Mouse (Mus musculus) mesoderm, embryonic 11.5 days (tissue): ENCODE results near the gene AI413582.

Experiments used
- DNase-seq: peaks from one replicate; pipeline ENCODE4 v3.0.0-alpha.2; 2012; ENCODE audit warnings: low read depth, low spot score

AI413582 gene

GRCm38 (mm10) chr17:27518700-27519595, 46.6 kb downstream of the AI413582 start:
- DNase-seq: no peak

GRCm38 (mm10) chr17:27518296-27518695, 47.3 kb downstream of the AI413582 start:
- no peak for DNase-seq

DNA sequence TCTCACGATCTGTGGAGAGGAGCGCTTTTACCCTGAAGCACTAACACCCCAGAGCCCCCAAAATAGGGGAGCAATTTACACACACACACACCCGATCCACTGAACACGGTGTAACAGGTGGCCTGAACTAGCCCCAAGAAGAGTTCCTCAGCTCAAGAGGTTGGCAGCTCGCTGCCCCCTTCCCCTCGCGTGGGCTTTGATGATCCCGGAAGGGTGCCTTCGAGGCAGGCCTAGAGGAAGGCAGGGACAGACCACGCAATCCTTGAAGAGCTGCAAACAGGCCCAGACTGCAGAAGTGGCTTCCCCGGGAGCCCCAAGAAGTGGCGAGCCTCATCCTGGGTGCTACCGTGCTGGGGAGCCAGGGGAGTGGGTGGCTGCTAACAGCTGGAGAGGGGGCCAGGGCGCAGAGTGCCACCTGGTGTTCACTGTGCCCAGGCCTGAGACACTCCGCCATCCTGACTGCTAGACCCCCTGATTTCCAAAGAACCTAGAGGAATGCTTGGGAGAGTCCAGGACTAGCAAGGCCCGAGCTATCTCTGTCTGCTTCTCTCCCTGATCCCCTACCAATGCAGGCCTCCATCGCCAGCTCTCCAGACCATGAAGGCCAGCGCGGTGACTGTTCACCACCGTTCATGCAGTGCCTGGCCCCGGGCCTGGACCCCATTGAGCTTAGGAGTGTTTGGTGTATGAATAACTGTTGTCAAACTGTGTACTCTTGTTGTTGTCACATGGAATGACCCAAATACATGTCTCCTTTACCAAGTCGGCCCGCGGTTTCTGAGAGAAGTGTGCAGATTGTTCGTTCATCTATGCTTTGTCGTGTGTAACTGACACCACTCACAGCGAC, 51.4 kb downstream of the AI413582 start:
- no peak for DNase-seq
